Mouse (Mus musculus): Measurements from ENCODE around the gene 4933417A18Rik.
"Not testable (repeated sequence)": the region's sequence is repeated elsewhere in the genome, so short reads cannot be mapped to it uniquely, and the experiment has no call there.

The 4933417A18Rik gene

DNA sequence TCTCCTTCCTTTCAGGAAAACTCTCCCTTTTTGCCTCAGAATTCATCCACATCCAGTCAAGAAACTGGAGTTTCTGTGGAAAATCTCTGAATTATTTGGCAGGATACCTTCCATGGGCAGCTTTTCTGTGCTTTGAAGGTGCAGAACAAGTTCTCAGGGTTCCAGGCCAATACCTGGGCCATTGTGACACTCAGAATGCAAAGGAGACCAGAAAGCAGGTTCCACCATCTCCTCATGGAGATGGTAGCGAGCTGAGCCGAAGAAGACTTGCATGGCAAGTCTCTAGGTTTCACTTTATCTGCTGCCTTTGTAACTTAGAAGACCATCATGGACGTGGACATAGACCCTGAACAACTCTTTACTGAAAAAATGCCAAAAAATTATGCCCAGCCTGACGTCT, at the start of gene 4933417A18Rik, which contains the start of gene Fam217a:
TSS of gene 4933417A18Rik (plus strand) at position 200 of the 400 bp plus-strand sequence.
TSS of gene Fam217a (minus strand) at position 101 of the 400 bp plus-strand sequence.
- no peak for DNase-seq (ENCODE audit: low spot score in 2 of 2)

DNA sequence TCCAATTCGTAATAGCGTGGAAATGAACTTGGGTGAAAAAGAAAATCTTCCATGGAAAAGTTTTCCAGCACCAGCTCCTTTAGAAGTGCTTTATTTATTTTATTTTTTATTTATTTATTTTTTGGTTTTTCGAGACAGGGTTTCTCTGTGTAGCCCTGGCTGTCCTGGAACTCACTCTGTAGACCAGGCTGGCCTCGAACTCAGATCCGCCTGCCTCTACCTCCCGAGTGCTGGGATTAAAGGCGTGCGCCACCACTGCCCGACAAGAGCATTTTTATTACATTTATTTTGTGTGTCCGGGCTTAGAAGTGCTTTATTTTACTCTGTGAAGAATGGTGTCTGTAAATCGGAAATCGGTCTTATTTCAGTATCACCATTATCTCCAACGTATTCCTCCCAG, 49.5 kb upstream of the 4933417A18Rik start:
- not testable (repeated sequence) for DNase-seq (ENCODE audit: low spot score in 2 of 2)

GRCm38 (mm10) chr13:34875166-34875710, 49.0 kb upstream of the 4933417A18Rik start, which contains the start of gene Prpf4b:
Gene Prpf4b, plus strand, starts transcription at chr13:34875302.
- peak; percentile 87 to 89 for DNase-seq (ENCODE audit: low spot score in 2 of 2)

GRCm38 (mm10) chr13:34875741-34876445, 48.3 kb upstream of the 4933417A18Rik start:
- DNase-seq (ENCODE audit: low spot score in 2 of 2), result no peak

- DNase-seq (ENCODE audit: low spot score in 2 of 2), result no peak
Observed at GRCm38 (mm10) chr13:34876481-34876880, 47.7 kb upstream of the 4933417A18Rik start.

DNA sequence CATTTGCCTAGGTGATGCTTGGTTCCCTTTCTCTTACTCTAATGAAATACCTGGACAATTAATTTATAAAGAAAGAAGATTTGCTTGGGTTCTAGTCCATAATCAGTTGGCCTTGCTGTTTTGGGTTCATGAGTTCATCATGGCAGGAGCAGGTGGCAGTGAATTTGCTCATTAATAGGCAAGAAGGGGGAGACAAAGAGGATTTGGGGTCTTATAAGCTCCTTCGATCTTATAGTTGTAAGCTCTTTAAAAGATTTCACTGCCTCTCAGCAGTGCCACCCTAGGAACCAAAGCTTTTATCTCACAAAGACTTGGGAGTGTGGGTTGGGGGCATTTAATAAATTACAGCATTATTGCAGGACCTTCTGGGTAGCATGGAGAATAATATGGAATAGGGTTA, 31.3 kb upstream of the 4933417A18Rik start:
- DNase-seq (ENCODE audit: low spot score in 2 of 2), result no peak

DNA sequence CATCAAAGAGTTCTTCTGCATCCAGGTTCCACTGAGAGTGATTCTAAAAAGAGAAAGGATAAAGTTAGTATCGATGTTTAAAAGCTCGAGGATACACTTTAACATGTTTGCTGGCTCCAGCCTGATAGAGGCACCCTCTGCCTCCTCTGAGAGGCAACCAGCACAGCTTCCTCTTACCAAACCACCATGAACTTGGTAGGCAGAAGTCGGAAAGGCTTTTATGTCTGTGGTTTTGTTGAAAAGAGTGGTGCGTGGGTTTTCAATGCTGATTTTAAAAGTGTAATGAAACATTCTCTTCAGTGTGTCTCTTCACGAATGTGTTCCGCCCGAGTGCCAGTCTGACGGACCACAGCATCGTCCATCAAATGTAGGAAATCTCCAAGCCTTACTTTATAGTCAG, 9.6 kb upstream of the 4933417A18Rik start:
- DNase-seq (ENCODE audit: low spot score in 2 of 2), result no peak

DNA sequence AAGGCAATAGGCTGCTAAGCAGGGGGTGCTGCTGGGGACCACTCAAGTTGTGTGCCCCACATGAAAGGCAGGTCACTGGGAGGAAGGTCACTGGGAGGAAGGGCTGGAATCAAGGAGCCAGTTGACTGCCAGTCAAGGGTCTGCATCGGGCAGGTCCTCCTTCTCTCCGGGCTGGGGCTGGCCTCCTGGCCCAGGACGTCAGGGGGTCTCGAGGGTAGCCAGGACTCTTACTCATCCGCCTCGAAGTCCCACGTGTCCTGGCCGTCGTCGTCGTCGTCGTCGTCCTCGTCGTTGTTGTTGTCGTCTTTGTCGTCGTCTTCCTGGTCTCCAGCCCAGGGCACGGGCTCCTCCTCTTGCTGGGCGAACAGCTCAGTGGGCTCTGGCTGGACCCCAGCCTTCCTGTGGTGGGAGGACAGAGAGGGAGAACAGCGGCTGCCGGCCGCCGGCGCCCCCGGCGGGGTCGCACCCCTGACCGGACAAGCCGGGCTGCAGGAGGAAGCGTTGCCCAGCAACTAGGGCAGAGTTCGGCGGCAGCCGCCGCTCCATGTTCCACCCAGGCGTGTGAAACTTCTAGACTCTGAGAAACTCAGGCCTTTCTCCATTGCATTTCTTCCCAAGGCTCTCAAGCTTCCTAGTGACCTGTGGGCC, 7.6 kb upstream of the 4933417A18Rik start:
- DNase-seq (ENCODE audit: low spot score in 2 of 2), result no peak

DNA sequence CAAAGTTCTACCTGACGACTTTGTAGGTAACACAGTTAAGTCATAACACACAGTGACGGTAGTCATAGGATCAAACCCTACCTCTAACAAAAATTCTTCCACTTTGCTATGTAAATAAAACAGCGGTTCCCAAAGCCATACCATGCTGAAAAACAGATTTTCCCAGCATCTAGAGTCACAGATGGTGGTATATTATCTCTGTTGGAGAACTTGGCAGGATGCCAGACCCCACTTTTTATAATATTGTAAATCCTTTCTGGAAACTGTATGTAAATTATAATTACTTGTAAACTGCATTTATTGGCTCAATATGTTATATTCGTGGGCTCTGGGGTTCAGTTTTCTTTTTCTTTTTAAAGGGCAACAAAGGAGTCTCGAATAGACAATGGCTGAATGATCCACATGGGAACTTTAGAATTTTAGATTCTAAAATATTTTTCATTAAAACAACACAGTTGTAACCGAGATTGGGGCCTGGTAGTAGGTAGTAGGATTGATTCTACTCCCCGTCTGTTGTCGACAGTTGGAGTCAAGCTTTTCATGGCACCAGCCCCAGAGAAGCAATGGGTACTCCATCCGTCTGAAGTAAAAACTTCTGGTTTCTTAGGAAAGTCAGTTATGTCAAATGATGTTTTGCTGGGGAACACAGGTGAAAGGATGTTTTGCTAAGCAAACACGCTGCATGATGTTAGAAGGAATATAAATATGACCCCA, 10.9 kb downstream of the 4933417A18Rik start:
- no peak for DNase-seq (ENCODE audit: low spot score in 2 of 2)

- no peak for DNase-seq (ENCODE audit: low spot score in 2 of 2)
Observed at GRCm38 (mm10) chr13:34942370-34942769, 18.2 kb downstream of the 4933417A18Rik start.

- DNase-seq (ENCODE audit: low spot score in 2 of 2), result not testable (repeated sequence)
Observed at GRCm38 (mm10) chr13:34951437-34951836, 27.2 kb downstream of the 4933417A18Rik start.

DNA sequence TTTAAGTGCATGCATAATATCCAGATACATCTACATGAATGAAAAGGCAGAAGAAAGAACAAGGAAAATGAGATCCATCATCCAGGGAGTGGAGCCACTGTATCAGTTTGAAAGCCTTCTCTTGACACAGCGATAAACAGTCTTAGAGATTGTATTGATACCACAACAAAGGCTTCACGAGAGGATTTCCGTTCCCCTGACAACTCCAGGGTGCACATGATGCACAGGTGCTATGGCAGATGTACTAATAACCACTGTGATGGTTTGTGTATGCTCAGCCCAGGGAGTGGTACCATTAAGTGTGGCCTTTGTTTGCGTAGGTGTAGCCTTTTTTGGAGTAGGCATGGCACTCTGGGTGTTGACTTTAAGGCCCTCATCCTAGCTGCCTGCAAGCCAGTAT, 32.7 kb downstream of the 4933417A18Rik start:
- DNase-seq (ENCODE audit: low spot score in 2 of 2), result no peak

GRCm38 (mm10) chr13:34958158-34958557, 33.9 kb downstream of the 4933417A18Rik start:
- DNase-seq (ENCODE audit: low spot score in 2 of 2), result not testable (repeated sequence)

DNA sequence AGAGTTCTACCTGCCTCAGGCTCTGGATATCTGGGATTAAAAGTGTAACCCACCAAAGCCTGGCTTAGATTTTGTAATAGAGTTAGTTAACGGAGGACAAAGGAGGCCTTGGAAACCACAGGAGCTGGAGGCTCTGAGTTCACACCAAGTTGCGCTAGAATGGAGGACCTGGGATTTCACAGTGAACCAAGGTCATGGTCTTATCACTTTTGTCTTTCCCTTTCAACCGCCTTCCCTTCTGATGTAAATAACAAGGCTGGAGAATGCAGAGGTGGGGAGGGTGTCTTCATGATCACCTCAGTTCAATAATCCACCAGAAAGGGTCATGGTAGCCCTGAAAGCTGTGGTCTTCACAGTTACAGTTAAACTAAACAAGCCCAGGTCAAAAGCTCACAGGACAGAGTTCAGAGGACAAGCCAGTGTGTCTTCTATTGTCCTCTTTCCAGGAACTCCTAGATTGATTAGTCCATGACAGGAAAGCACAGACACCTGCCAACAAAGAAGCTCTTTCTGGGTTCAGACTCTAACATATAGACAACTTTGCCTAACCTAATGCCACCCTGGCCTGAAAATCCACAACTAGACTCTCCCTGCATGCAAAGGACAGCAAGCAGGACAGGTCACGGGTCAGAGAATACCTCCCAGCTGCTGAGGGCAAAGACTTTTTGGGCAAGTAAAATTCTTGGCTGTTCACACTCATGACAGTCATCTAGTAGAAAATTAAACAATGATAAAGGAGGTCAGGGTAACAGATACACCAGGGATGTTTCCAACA, 37.0 kb downstream of the 4933417A18Rik start:
- DNase-seq (ENCODE audit: low spot score in 2 of 2), result no peak

- DNase-seq (ENCODE audit: low spot score in 2 of 2), result no peak
Observed at GRCm38 (mm10) chr13:34963511-34964397, 39.5 kb downstream of the 4933417A18Rik start, which contains the start of gene Eci3. Gene Eci3, minus strand, starts transcription at chr13:34963810.

DNA sequence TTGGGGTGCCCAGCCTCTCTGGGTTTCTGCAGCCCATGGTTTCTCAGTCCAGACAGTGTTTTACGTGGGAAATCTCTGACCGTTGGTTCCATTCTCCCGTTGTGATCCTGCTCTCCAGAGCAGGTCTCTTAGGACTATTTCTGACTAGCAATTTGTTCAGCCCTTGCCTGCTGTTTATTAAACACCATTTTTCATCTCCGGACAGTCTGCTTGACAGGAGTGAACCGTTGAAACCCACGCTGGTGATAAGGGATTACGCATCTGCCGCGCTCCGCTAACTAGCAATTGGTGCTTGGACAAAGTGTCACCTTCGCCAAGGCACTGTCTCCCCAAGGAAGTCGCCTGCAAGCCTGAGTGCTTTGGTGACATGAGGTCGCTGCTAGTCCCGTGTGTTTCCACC, 40.2 kb downstream of the 4933417A18Rik start:
- no peak for DNase-seq (ENCODE audit: low spot score in 2 of 2)

GRCm38 (mm10) chr13:34964866-34965265, 40.7 kb downstream of the 4933417A18Rik start:
- no peak for DNase-seq (ENCODE audit: low spot score in 2 of 2)

DNA sequence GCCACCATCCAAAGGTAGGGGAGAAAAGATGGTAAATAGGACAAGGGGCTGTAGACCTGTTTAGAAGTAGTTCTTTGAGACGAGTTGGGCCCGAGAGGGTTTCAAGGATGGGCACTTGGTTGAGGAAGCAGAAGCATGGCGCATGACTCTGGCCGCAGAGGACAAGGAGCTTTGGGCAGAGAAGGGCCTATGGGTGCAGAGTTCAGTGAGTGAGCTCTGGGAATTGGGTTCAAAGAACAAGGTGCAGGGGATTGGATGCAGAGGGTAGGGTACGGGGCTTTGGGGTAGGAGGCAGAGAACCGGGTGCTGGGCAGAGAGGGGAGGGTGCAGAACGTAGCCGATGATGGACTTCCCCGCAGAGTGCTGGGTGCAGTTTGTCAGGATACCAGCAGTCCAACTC, 41.4 kb downstream of the 4933417A18Rik start:
- not testable (repeated sequence) for DNase-seq (ENCODE audit: low spot score in 2 of 2)

DNA sequence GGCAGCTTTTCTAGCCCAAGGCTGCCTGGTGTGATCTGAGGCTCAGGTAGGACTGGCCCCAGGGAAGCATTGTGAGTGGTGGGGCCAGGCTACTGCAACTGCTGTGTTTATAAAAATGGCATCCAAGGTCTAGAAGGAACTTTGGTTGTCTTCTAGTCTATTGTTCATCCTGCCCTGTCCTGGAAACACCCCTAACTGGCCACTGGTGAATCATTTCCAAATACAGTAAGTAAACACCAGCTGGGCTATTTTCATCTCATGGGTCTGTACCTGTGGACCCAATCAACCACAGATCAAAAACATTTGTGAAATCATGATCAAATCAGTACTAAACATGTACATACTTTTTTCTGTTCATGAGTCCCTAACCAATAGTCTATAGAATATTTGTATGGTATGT, 48.2 kb downstream of the 4933417A18Rik start:
- DNase-seq (ENCODE audit: low spot score in 2 of 2), result not testable (repeated sequence)

GRCm38 (mm10) chr13:34973149-34973548, 48.9 kb downstream of the 4933417A18Rik start:
- no peak for DNase-seq (ENCODE audit: low spot score in 2 of 2)
